Mouse (Mus musculus) limb, embryonic 14.5 days (tissue): ENCODE results near the gene Phc2. TPM values are rescaled to one million over a fixed set of nuclear protein-coding genes. Genes with fewer than 3 reads are reported as not detected.

Experiments
- ATAC-seq: fragments of 200-750 bp; cut with Nextera tagmentation; 2 replicates; pipeline ENCODE4 v1.8.0; 2017; ENCODE audit warnings: low read depth, moderate number of reproducible peaks, moderate TSS enrichment; ENCODE audit not compliant: low FRiP score
- DNase-seq: peaks from one replicate; pipeline ENCODE4 v3.0.0-alpha.2; 2015; ENCODE audit warnings: low spot score
- H3K27ac ChIP-seq: fragments of 300-500 bp; sonication (generic); replicated peaks from 2 replicates; pipeline ENCODE4 v1.5.1; 2014; ENCODE audit warnings: low read depth, mild to moderate bottlenecking, low read length, moderate library complexity, mixed read lengths
- H3K27me3 ChIP-seq: fragments of 300-500 bp; sonication (generic); 2 replicates; pipeline ENCODE4 v1.6.1; 2014; ENCODE audit warnings: low read length, mixed read lengths; ENCODE audit not compliant: control insufficient read depth, insufficient read depth
- H3K36me3 ChIP-seq: fragments of 300-500 bp; sonication (generic); 2 replicates; pipeline ENCODE4 v1.6.1; 2014; ENCODE audit warnings: mild to moderate bottlenecking, low read length, moderate library complexity, mixed read lengths; ENCODE audit not compliant: control insufficient read depth, insufficient read depth
- H3K4me1 ChIP-seq: fragments of 300-500 bp; sonication (generic); 2 replicates; pipeline ENCODE4 v1.6.1; 2014; ENCODE audit warnings: antibody characterized with exemption, low read length, mixed read lengths; ENCODE audit not compliant: control insufficient read depth, insufficient read depth
- H3K4me2 ChIP-seq: fragments of 300-500 bp; sonication (generic); replicated peaks from 2 replicates; pipeline ENCODE4 v1.6.1; 2014; ENCODE audit warnings: low read depth, mild to moderate bottlenecking, low read length, moderate library complexity; ENCODE audit not compliant: severe bottlenecking
- H3K4me3 ChIP-seq: fragments of 300-500 bp; sonication (generic); replicated peaks from 2 replicates; pipeline ENCODE4 v1.5.1; 2014; ENCODE audit warnings: low read length
- H3K9ac ChIP-seq: fragments of 300-500 bp; sonication (generic); 2 replicates; pipeline ENCODE4 v1.6.1; 2014; ENCODE audit warnings: mild to moderate bottlenecking, low read depth, low read length, moderate library complexity; ENCODE audit not compliant: severe bottlenecking
- H3K9me3 ChIP-seq: fragments of 300-500 bp; sonication (generic); 2 replicates; pipeline ENCODE4 v1.6.1; 2016; ENCODE audit warnings: low read length; ENCODE audit not compliant: control insufficient read depth
- POLR2A ChIP-seq: fragments of 200-500 bp; IDR thresholded peaks from 2 replicates; pipeline ENCODE4 v1.8.0; 2012; ENCODE audit warnings: inconsistent platforms, mild to moderate bottlenecking, moderate library complexity, borderline replicate concordance; ENCODE audit not compliant: insufficient read depth, insufficient read length; ENCODE audit errors: extremely low read depth
- WGBS: fragments of 180-500 bp; shearing (Covaris S2); extraction: QIAGEN DNeasy Blood & Tissue Kit; methylation state at CpG from one replicate; pipeline ENCODE4 v1.1.7; 2014; 5-methylcytosine and 5-hydroxymethylcytosine counted together
- polyA plus RNA-seq, 2 experiments: library from polyadenylated mRNA; depleted of rRNA in 1 of 2; stranded (reverse) in 1 of 2; unstranded in 1 of 2; fragments of >200 nt; fragmentation: Nextera tagmentation in 1 of 2; extraction: Ambion mirVana in 1 of 2; gene quantifications; 2 replicates each; pipeline versions ENCODE4 v1.2.1 to v1.2.3; 2012 to 2014

Gene Phc2
- polyA plus RNA-seq, 2 experiments: 69.8 to 103 TPM

GRCm38 (mm10) chr4:128748309-128748708, 93.8 kb downstream of the Phc2 start:
- Histone ChIP-seq H3K9ac (no peak overlapping the region), H3K36me3 (peaks cover 98% of the 10 kb centered on the region), H3K9me3 (no peaks in the 10 kb centered on the region), H3K4me3 (no peak overlapping the region), H3K4me1 (no peaks in the 10 kb centered on the region), H3K27ac (no peak overlapping the region), H3K27me3 (no peaks in the 10 kb centered on the region), H3K4me2 (no peak overlapping the region)
- DNase-seq (no peak), ATAC-seq (no peak)
- no peak for TF ChIP-seq POLR2A
- 92% methylated on average over 7 of the region's 7 CpGs for WGBS

DNA sequence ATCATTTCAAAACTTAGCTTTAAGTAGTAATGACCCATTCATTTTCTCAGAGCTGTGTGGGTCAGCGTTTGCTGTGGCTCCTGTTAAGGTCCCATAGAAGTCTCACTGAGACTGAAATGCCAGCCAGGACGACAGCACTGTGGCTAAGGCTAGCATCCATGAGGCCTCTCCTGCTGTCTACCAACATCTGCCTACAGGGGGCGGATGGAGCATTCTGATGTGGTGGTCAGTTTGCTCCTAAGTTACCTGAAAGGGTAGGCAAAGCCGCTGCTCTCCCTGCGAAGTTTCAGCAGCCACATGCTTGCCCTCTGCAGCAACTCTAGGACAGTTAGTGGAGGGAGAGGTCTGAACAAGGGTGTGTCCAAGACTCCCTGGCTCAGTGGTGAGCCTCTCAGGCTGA, 96.5 kb downstream of the Phc2 start:
- no peak overlapping the region for H3K9ac ChIP-seq
- no peak overlapping the region for H3K4me2 ChIP-seq
- H3K27me3 ChIP-seq: no peaks in the 10 kb centered on the region
- DNase-seq (no peak), ATAC-seq (no peak)
- H3K9me3 ChIP-seq: no peaks in the 10 kb centered on the region
- 66% methylated on average over 5 of the region's 5 CpGs for WGBS
- H3K4me3 ChIP-seq: no peak overlapping the region
- no peak overlapping the region for H3K27ac ChIP-seq
- H3K36me3 ChIP-seq: peaks cover 87% of the 10 kb centered on the region
- no peaks in the 10 kb centered on the region for H3K4me1 ChIP-seq
- no peak for TF ChIP-seq POLR2A

- Histone ChIP-seq H3K4me3 (no peak overlapping the region), H3K4me2 (no peak overlapping the region), H3K4me1 (no peaks in the 10 kb centered on the region), H3K36me3 (peaks cover 75% of the 10 kb centered on the region), H3K27ac (no peak overlapping the region), H3K9me3 (no peaks in the 10 kb centered on the region), H3K9ac (no peak overlapping the region), H3K27me3 (no peaks in the 10 kb centered on the region)
- ATAC-seq: no peak
- no peak for TF ChIP-seq POLR2A
- DNase-seq: no peak
- 87% methylated on average over 13 of the region's 13 CpGs for WGBS
Measured at GRCm38 (mm10) chr4:128752031-128752757, 97.7 kb downstream of the Phc2 start.

DNA sequence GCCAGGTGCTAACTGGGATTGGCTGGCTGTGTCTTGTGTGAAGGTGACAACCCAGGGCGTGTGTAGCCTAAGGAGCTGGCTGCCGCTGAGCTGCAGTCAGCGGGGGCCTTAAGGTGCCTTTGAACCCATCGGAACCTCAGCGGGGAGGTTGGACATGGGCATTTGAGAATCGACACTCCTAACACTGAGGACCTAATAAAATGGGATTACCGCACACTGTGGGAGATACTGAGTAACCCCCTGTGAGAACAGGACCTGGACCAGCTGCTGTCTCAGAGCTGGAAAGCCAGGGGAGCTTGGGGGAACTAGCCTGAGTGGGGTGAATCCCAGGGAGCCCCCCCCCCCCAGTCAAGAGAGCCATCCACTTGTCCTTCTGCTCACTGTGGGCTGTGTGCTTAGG, 99.1 kb downstream of the Phc2 start:
- no peaks in the 10 kb centered on the region for H3K27me3 ChIP-seq
- H3K9me3 ChIP-seq: no peaks in the 10 kb centered on the region
- no peak for TF ChIP-seq POLR2A
- H3K4me2 ChIP-seq: no peak overlapping the region
- no peak overlapping the region for H3K27ac ChIP-seq
- H3K9ac ChIP-seq: no peak overlapping the region
- H3K36me3 ChIP-seq: peaks cover 61% of the 10 kb centered on the region
- no peak overlapping the region for H3K4me3 ChIP-seq
- no peak for DNase-seq
- no peak for ATAC-seq
- WGBS: 82% methylated on average over 7 of the region's 7 CpGs
- no peaks in the 10 kb centered on the region for H3K4me1 ChIP-seq

- no peaks in the 10 kb centered on the region for H3K27me3 ChIP-seq
- no peaks in the 10 kb centered on the region for H3K9me3 ChIP-seq
- no peak within 1 kb of the TSS for H3K4me2 ChIP-seq
- H3K4me1 ChIP-seq: no peaks in the 10 kb centered on the region
- 55% methylated on average over 3 of the region's 3 CpGs for WGBS
- no peak within 1 kb of the TSS for H3K4me3 ChIP-seq
- no peak within 1 kb of the TSS for H3K9ac ChIP-seq
- H3K27ac ChIP-seq: 0 out of 2 replicates have a peak within 1 kb of the TSS, but pooled peaks have one; percentile 33
- DNase-seq (no peak), ATAC-seq (no peak)
- no peak for TF ChIP-seq POLR2A
- peaks cover 48% of the 10 kb centered on the region for H3K36me3 ChIP-seq
Measured at GRCm38 (mm10) chr4:128755064-128755463, 100.6 kb downstream of the Phc2 start, which contains the start of gene A3galt2. TSS of gene A3galt2 (plus strand) at chr4:128755364.

DNA sequence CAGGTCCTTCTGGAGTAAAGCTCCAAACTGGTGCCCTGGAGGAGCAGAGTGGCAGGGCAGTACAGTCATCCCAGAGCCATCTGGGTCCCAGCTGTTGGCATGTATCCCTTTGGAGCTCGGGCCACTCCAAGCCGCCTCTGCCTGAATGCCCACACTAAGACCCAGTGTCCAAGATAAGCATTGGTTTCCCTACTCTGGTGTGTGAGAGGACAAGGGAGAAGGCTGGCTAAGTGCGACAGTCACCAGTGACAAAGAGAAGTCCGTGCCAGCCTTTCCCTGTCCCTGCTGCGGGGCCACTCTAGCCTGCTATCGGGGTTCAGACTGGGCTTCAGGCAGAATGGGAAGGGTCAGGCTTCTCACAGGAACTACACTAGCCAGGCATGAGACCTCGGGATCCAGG, 101.4 kb downstream of the Phc2 start:
- H3K4me2 ChIP-seq: no peak overlapping the region
- H3K4me1 ChIP-seq: no peaks in the 10 kb centered on the region
- no peaks in the 10 kb centered on the region for H3K27me3 ChIP-seq
- no peak for ATAC-seq
- no peak overlapping the region for H3K9ac ChIP-seq
- 80% methylated on average over 7 of the region's 7 CpGs for WGBS
- no peak for DNase-seq
- no peaks in the 10 kb centered on the region for H3K9me3 ChIP-seq
- peaks cover 39% of the 10 kb centered on the region for H3K36me3 ChIP-seq
- no peak overlapping the region for H3K4me3 ChIP-seq
- H3K27ac ChIP-seq: 0 out of 2 replicates have a peak overlapping the region, but pooled peaks have one; percentile 33
- no peak for TF ChIP-seq POLR2A
